Mouse (Mus musculus) liver, embryonic 13.5 days (tissue): ENCODE results near the gene Actn4. TPM values are rescaled to one million over a fixed set of nuclear protein-coding genes. Genes with fewer than 3 reads are reported as not detected.
"Not testable (repeated sequence)": the region's sequence is repeated elsewhere in the genome, so short reads cannot be mapped to it uniquely, and the experiment has no call there.

Experiments
- ATAC-seq: fragments of 200-750 bp; cut with Nextera tagmentation; 2 replicates; pipeline ENCODE4 v1.8.0; 2017; ENCODE audit warnings: low read depth, mild to moderate bottlenecking, moderate number of reproducible peaks, moderate library complexity
- DNase-seq: peaks from one replicate; pipeline ENCODE4 v3.0.0; 2022
- H3K27ac ChIP-seq: fragments of 300-500 bp; sonication (generic); 2 replicates; pipeline ENCODE4 v1.5.1; 2015; ENCODE audit warnings: moderate library complexity, mild to moderate bottlenecking, inconsistent platforms
- H3K27me3 ChIP-seq: fragments of 300-500 bp; sonication (generic); 2 replicates; pipeline ENCODE4 v1.6.1; 2015; ENCODE audit warnings: mild to moderate bottlenecking, inconsistent platforms
- H3K36me3 ChIP-seq: fragments of 300-500 bp; sonication (generic); 2 replicates; pipeline ENCODE4 v1.6.1; 2015; ENCODE audit warnings: mild to moderate bottlenecking, inconsistent platforms
- H3K4me1 ChIP-seq: fragments of 300-500 bp; sonication (generic); replicated peaks from 2 replicates; pipeline ENCODE4 v1.6.1; 2015; ENCODE audit warnings: inconsistent platforms
- H3K4me2 ChIP-seq: fragments of 300-500 bp; sonication (generic); 2 replicates; pipeline ENCODE4 v1.6.1; 2015; ENCODE audit warnings: inconsistent platforms, mild to moderate bottlenecking, moderate library complexity
- H3K4me3 ChIP-seq: fragments of 300-500 bp; sonication (generic); replicated peaks from 2 replicates; pipeline ENCODE4 v1.5.1; 2015; ENCODE audit warnings: mild to moderate bottlenecking, inconsistent platforms
- H3K9ac ChIP-seq: fragments of 300-500 bp; sonication (generic); 2 replicates; pipeline ENCODE4 v1.6.1; 2015; ENCODE audit warnings: mild to moderate bottlenecking, inconsistent platforms
- H3K9me3 ChIP-seq: fragments of 300-500 bp; sonication (generic); replicated peaks from 2 replicates; pipeline ENCODE4 v1.6.1; 2016; ENCODE audit warnings: inconsistent platforms
- WGBS: fragments of 180-500 bp; shearing (Covaris S2); methylation state at CpG from one replicate; pipeline ENCODE4 v1.1.7; 2015; ENCODE audit not compliant: insufficient replicate concordance; 5-methylcytosine and 5-hydroxymethylcytosine counted together
- polyA plus RNA-seq: library from polyadenylated mRNA; unstranded; fragments of >200 nt; fragmentation: Nextera tagmentation; extraction: Ambion mirVana; gene quantifications from 2 replicates; pipeline ENCODE4 v1.2.1, GENCODE M21; 2015

Actn4 gene
- polyA plus RNA-seq, 1 experiment from 2014 or later = 116 TPM

- Histone ChIP-seq H3K4me1 (peaks cover 28% of the 10 kb centered on the region), H3K9me3 (no peaks in the 10 kb centered on the region), H3K27me3 (no peaks in the 10 kb centered on the region), H3K9ac (no peak overlapping the region; the same call in 1 of the 2 replicates), H3K4me3 (no peak overlapping the region), H3K36me3 (peaks cover 41% of the 10 kb centered on the region), H3K27ac (no peak overlapping the region), H3K4me2 (no peak overlapping the region)
- DNase-seq (no peak), ATAC-seq (no peak)
- 81% methylated on average over 1 of the region's 1 CpGs for WGBS
Measured at GRCm38 (mm10) chr7:28969271-28969670, 7.1 kb upstream of the Actn4 start.

- H3K9ac ChIP-seq, H3K4me2 ChIP-seq, H3K27ac ChIP-seq, DNase-seq, ATAC-seq, H3K9me3 ChIP-seq, H3K27me3 ChIP-seq, H3K4me3 ChIP-seq: not testable (repeated sequence)
- Histone ChIP-seq H3K36me3 (peaks cover 30% of the 10 kb centered on the region), H3K4me1 (peaks cover 34% of the 10 kb centered on the region)
- 83% methylated on average over 8 of the region's 8 CpGs for WGBS
Measured at GRCm38 (mm10) chr7:28968120-28968519, 6.0 kb upstream of the Actn4 start.

GRCm38 (mm10) chr7:28966751-28967505, 4.8 kb upstream of the Actn4 start:
- no peaks in the 10 kb centered on the region for H3K9me3 ChIP-seq

DNA sequence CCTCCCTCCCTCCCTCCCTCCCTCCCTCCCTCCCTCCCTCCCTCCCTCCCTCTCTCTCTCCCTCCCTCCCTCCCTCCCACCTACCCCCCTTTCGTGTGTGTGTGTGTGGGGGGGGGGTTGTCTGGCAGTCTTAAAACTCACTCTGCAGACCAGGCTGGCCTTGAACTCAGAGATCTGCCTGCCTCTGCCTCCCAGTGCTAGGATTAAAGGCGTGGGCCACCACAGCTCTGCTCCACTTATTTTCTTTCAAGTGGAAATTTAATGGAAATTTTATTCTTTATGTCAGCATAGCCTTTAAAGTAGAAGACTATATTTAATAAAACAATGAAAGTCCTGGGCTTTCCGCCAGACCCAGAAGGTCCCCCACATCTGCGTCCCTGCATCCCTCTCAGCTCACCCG, 4.0 kb upstream of the Actn4 start:
- no peak overlapping the region for H3K4me2 ChIP-seq
- no peak for ATAC-seq
- peaks cover 13% of the 10 kb centered on the region for H3K36me3 ChIP-seq
- peaks cover 37% of the 10 kb centered on the region for H3K4me1 ChIP-seq
- H3K9me3 ChIP-seq = no peaks in the 10 kb centered on the region
- DNase-seq = no peak
- H3K27me3 ChIP-seq = no peaks in the 10 kb centered on the region
- H3K27ac ChIP-seq = no peak overlapping the region
- 78% methylated on average over 4 of the region's 5 CpGs for WGBS
- no peak overlapping the region for H3K4me3 ChIP-seq
- H3K9ac ChIP-seq = no peak overlapping the region

More at GRCm38 (mm10) chr7:28966751-28967505, 4.8 kb upstream of the Actn4 start:
- ATAC-seq (no peak), DNase-seq (no peak)
- Histone ChIP-seq H3K4me1 (peaks cover 40% of the 10 kb centered on the region), H3K36me3 (peaks cover 21% of the 10 kb centered on the region), H3K27me3 (no peaks in the 10 kb centered on the region), H3K9ac (no peak overlapping the region), H3K27ac (no peak overlapping the region), H3K4me2 (no peak overlapping the region), H3K4me3 (no peak overlapping the region)
- 70% methylated on average over 4 of the region's 4 CpGs for WGBS

DNA sequence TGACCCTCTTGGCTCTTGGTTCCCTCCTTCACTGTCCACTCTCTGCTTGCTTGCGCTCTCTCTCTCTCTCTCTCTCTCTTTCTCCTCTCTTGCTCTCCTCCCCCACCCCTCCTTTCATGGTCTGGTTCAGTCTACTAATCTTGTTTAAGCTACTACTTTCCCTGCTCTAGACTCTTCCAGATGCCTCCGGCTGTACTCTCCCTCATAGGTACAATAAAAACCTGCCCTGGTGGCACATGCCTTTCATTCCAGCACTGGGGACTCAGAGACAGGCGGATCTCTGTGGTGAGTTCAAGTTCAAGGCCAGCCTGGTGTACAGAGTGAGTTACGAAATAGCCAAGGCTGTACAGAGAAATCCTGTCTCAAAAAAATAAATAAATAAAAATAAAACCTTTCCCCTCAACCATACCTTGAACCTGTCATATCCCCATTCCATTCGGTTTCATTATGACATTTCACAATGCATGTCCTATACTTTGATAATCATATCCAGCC, 3.3 kb upstream of the Actn4 start:
- Histone ChIP-seq H3K9me3 (no peaks in the 10 kb centered on the region), H3K27me3 (no peaks in the 10 kb centered on the region), H3K36me3 (peaks cover 7% of the 10 kb centered on the region; the same call in 1 of the 2 replicates), H3K4me1 (peaks cover 39% of the 10 kb centered on the region), H3K9ac (no peak overlapping the region), H3K4me3 (no peak overlapping the region), H3K4me2 (no peak overlapping the region), H3K27ac (no peak overlapping the region)
- WGBS = 67% methylated on average over 5 of the region's 5 CpGs
- ATAC-seq (no peak), DNase-seq (no peak)

DNA sequence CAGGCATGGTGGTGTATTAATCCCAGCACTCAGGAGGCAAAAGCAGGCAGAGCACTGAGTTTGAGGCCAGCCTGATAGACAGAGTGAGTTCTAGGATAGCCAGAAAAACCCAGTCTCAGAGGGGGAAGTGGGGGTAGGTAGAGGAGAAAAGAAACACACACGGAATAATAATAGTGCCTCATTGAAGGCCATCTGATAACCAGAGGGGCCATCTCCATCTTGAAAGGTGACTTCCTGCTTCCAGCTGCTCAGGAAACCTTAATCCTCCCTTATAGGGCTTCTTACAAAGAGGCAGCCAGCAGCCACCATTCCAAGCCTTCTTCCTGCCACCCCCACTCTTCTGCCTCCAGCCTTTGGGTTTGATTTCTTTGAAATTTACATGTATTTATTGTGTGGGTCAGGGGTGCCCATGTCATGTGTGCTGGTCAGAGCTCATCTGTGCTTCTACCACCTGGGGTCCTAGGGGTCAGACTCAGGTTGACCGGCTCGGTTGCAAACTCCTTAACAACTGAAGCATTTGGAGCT, 1.3 kb upstream of the Actn4 start:
- Histone ChIP-seq H3K4me1 (peaks cover 45% of the 10 kb centered on the region), H3K4me2 (no peak overlapping the region), H3K4me3 (no peak overlapping the region), H3K9me3 (no peaks in the 10 kb centered on the region), H3K36me3 (no peaks in the 10 kb centered on the region), H3K27me3 (no peaks in the 10 kb centered on the region), H3K27ac (peak overlapping the region; percentile 86), H3K9ac (peak overlapping the region; percentile 67; the same call in 1 of the 2 replicates)
- WGBS = 67% methylated on average over 3 of the region's 3 CpGs
- DNase-seq (no peak), ATAC-seq (no peak)

- Histone ChIP-seq H3K4me2 (peak overlapping the region; percentile 92), H3K36me3 (no peaks in the 10 kb centered on the region), H3K9ac (peak overlapping the region; percentile 99), H3K27me3 (no peaks in the 10 kb centered on the region), H3K4me3 (peak overlapping the region; percentile 97), H3K9me3 (no peaks in the 10 kb centered on the region), H3K27ac (peak overlapping the region; percentile 92), H3K4me1 (peaks cover 62% of the 10 kb centered on the region)
- no peak for DNase-seq
- WGBS = 0% methylated on average over 7 of the region's 7 CpGs
- ATAC-seq = no peak
Measured at GRCm38 (mm10) chr7:28961584-28961926, 585 bp downstream of the Actn4 start.

DNA sequence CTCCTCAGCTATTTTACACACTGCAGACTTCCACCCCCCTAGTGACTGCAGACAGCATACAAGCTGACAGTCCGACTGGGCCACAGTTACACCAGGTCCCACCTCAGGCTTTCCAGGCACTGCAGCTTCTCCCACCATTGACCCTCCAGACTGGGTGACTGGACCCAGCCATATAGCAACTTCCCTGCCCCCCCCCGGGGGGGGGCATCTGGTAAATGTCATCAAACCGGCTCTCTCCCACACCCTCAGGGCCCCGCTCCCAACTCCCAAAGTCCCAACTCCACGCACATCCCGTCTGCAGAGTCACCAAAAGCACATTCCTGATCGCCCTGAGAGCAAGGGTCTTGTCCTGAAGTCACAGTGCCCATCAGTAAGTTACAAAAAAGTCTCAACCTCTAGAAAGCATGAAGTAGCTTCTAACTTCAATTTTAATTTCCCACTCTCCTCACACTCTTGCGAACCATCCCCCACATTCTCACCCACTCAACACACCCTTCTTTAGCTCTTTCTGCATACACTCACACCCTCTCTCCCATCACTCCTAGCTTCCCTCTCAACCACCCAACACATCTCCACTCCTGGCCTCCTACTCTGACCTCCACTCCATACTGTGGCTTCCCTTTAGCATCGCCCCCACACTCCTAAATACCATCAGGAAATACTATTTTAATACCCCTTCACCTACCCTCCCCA, 1.6 kb downstream of the Actn4 start:
- WGBS = 29% methylated on average over 9 of the region's 9 CpGs
- H3K4me1 ChIP-seq = peaks cover 72% of the 10 kb centered on the region

DNA sequence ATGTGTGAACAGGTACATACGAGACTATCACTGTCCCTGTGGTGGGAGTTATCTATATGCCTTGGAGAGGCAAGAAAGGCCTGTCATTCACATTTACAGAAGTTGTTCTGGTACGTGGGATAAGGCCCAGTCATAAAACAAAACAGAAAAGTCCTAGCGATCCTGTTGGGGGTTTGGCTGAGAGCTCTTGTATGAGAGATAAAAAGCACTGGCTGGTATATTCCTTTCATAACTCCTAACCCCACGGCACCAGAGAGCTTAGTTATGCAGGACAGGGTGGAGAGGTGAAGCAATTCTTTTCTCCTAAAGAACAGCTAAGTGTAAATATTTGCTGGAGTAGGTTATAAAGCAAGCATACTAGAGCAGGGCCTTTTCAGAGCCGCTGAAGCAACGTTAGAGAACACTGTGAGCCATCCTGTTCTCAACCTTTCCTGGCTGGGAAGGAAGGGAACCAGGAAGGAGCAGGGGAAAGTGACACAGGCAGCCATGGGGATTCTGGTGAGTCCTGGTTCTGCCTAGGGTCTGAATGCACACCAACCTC, 2.6 kb downstream of the Actn4 start:
- ATAC-seq (peak; percentile 4; the same call in 1 of the 2 replicates), DNase-seq (peak; percentile 37)
- peak overlapping the region; percentile 92 for H3K4me2 ChIP-seq
- no peaks in the 10 kb centered on the region for H3K27me3 ChIP-seq
- peak overlapping the region; percentile 97 for H3K4me3 ChIP-seq
- H3K4me1 ChIP-seq = peaks cover 82% of the 10 kb centered on the region
- H3K9ac ChIP-seq = peak overlapping the region; percentile 99
- H3K27ac ChIP-seq = peak overlapping the region; percentile 92
- H3K9me3 ChIP-seq = no peaks in the 10 kb centered on the region
- H3K36me3 ChIP-seq = peaks cover 12% of the 10 kb centered on the region; the same call in 1 of the 2 replicates
- 5% methylated on average over 6 of the region's 6 CpGs for WGBS

More for the DNA sequence above, 1.6 kb downstream of the Actn4 start:
- peak overlapping the region; percentile 92 for H3K27ac ChIP-seq
- ATAC-seq (no peak), DNase-seq (no peak)
- H3K9ac ChIP-seq = peak overlapping the region; percentile 99
- no peaks in the 10 kb centered on the region for H3K27me3 ChIP-seq
- peak overlapping the region; percentile 97 for H3K4me3 ChIP-seq
- H3K36me3 ChIP-seq = 0 out of 2 replicates have a peak, but pooled peaks cover 5% of the 10 kb centered on the region
- H3K9me3 ChIP-seq = no peaks in the 10 kb centered on the region
- peak overlapping the region; percentile 92 for H3K4me2 ChIP-seq

DNA sequence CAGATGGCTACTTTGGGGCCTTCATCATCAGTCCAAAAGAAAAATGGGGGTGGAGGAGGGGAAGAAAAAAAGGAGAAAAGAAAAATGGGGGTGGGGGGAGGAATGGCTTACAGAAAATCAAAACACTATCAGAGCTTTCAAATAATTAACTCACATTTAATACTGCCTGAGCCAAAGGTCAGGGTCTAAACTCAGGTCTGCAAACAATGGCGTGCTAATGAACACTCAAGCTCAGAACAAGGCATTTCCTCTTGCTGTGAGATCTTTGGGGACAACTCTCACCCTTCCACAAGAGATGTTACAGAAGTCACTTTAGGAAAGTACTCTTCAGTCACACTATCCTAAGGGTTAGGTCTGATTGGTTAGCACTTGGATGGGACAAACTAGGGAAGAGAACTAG, 3.4 kb downstream of the Actn4 start:
- DNase-seq = no peak
- Histone ChIP-seq H3K4me3 (peak overlapping the region; percentile 97), H3K4me2 (peak overlapping the region; percentile 92), H3K4me1 (peaks cover 89% of the 10 kb centered on the region), H3K9ac (peak overlapping the region; percentile 99), H3K27me3 (no peaks in the 10 kb centered on the region), H3K27ac (peak overlapping the region; percentile 92), H3K36me3 (peaks cover 13% of the 10 kb centered on the region; the same call in 1 of the 2 replicates), H3K9me3 (no peaks in the 10 kb centered on the region)
- no peak for ATAC-seq
- WGBS = 65% methylated on average over 1 of the region's 1 CpGs
